Mouse (Mus musculus): ENCODE data around the gene Timp2. TPM values are rescaled to one million over a fixed set of nuclear protein-coding genes. Genes with fewer than 3 reads are reported as not detected.

Gene Timp2
- polyA plus RNA-seq, 1 experiment from 2014 or later = 36.0 TPM

DNA sequence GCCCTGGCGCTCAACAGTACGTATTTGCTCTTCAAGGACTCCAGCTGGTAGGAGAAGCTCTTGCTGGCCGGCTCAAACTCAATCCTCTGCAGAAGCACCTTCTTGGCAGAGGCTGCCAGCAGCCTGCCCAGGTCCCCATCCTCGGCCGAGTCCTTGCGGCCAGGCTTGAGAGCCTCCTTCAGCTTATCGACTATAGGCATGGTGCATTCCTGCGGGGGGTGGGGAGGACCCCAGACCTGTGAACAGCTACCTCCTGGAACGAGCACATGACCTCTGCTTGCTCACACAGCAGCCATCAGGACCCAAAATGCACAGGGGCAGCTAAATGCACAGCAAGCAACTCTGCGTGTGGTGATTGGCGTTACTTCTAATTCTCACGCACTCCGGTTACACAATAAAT lies 69.7 kb downstream of the Timp2 start:
- no peak overlapping the region for H3K4me3 ChIP-seq
- no peak overlapping the region for H3K9ac ChIP-seq
- H3K27me3 ChIP-seq = no peaks in the 10 kb centered on the region
- ATAC-seq = no peak
- no peaks in the 10 kb centered on the region for H3K9me3 ChIP-seq (replicated peaks)
- 91% methylated on average over 13 of the region's 13 CpGs for WGBS
- no peak overlapping the region for H3K27ac ChIP-seq
- no peak overlapping the region for H3K4me2 ChIP-seq
- peaks cover 16% of the 10 kb centered on the region for H3K4me1 ChIP-seq
- H3K36me3 ChIP-seq (ENCODE audit: poor library complexity, severe bottlenecking) = peaks cover 68% of the 10 kb centered on the region

DNA sequence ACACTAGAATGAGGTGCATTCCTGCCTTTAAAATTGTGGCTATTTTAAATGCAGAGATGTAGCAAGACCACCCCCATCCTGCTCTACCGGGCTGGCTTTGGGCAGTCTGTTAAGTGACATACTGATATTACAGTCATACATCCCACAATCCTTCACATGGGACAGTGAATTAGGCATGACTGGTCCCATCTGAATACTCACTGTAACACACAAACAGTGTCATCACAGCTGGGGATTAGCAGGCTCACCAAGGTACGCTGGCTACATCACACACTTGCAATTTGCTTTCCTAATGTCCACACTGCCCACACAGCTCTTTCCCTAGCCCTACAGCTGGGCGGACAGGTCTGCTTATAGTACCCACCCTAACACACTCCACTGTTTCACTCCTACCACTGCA lies 75.3 kb downstream of the Timp2 start:
- WGBS = 95% methylated on average over 3 of the region's 3 CpGs
- no peak overlapping the region for H3K27ac ChIP-seq
- no peak overlapping the region for H3K4me2 ChIP-seq
- no peak for ATAC-seq
- H3K9ac ChIP-seq = no peak overlapping the region
- no peaks in the 10 kb centered on the region for H3K27me3 ChIP-seq
- no peaks in the 10 kb centered on the region for H3K9me3 ChIP-seq (replicated peaks)
- peaks cover 99% of the 10 kb centered on the region for H3K36me3 ChIP-seq (ENCODE audit: poor library complexity, severe bottlenecking)
- no peaks in the 10 kb centered on the region for H3K4me1 ChIP-seq
- no peak overlapping the region for H3K4me3 ChIP-seq

DNA sequence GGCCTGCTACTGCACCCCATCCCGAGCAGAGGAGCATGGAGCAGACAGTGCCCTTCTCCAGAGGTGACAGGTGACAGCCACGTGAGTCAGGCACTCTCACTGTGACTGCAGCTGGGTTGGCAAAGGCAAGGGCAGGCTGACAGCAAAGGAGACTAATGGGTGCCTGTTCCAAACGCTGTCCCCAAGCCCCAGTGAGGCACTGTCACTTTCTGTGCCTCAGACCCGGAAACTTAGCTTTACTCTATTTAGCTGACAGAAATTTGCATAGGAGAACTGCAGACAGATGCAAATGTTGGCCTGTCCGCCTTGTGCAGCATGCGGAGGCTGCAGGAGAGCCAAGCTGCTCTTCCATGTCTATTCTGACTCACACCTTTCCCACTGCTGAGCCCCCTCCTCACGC lies 79.2 kb downstream of the Timp2 start:
- no peak overlapping the region for H3K4me3 ChIP-seq
- no peaks in the 10 kb centered on the region for H3K27me3 ChIP-seq
- no peaks in the 10 kb centered on the region for H3K9me3 ChIP-seq (replicated peaks)
- peaks cover 99% of the 10 kb centered on the region for H3K36me3 ChIP-seq (ENCODE audit: poor library complexity, severe bottlenecking)
- H3K4me2 ChIP-seq = no peak overlapping the region
- ATAC-seq = no peak
- no peak overlapping the region for H3K27ac ChIP-seq
- no peaks in the 10 kb centered on the region for H3K4me1 ChIP-seq
- WGBS = 89% methylated on average over 7 of the region's 7 CpGs
- no peak overlapping the region for H3K9ac ChIP-seq

DNA sequence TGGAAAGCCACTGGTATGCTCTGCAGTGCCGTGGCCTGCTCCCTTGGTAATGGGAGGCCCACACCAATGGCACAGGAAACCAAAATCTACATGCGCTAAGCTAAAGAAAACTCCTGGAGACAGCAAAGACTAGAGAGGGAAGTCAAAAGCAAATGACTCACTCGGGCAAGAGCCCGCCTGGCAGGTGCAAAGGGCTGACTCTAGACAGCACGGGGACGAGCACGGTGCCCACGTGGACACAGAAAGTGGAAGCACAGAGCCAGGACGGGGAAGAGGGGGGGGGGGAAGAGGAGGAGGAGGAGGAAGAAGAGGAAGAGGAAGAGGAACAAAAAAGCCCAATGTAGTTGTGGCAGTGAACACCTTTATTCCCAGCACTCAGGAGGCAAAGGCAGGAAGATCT lies 80.4 kb downstream of the Timp2 start:
- WGBS = 96% methylated on average over 9 of the region's 9 CpGs
- H3K9ac ChIP-seq = no peak overlapping the region
- ATAC-seq = no peak
- H3K4me1 ChIP-seq = no peaks in the 10 kb centered on the region
- no peaks in the 10 kb centered on the region for H3K9me3 ChIP-seq (replicated peaks)
- peaks cover 98% of the 10 kb centered on the region for H3K36me3 ChIP-seq (ENCODE audit: poor library complexity, severe bottlenecking)
- H3K27me3 ChIP-seq = no peaks in the 10 kb centered on the region
- no peak overlapping the region for H3K4me3 ChIP-seq
- no peak overlapping the region for H3K4me2 ChIP-seq
- no peak overlapping the region for H3K27ac ChIP-seq

DNA sequence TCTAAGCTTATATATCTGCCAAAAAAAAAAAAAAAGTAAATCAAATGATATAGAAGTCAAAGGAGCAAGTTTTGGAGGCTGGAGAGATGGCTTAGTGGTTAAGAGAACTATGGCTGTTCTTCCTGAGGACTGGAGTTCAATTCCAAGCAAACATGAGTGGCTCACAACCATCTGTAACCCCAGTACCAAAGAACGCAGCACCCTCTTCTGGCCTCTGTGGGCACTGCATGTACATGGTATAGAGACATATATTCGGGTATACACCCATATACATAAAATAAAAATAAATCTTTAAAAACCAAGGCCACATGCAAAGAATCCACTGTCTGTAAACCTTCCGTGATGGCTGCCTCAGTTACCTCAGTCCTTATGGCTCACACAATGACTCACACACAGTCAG lies 85.7 kb downstream of the Timp2 start:
- H3K36me3 ChIP-seq (ENCODE audit: poor library complexity, severe bottlenecking) = peaks cover 96% of the 10 kb centered on the region
- ATAC-seq = no peak
- H3K9ac ChIP-seq = no peak overlapping the region
- H3K27ac ChIP-seq = no peak overlapping the region
- no peak overlapping the region for H3K4me2 ChIP-seq
- H3K4me3 ChIP-seq = no peak overlapping the region
- WGBS = 95% methylated on average over 3 of the region's 3 CpGs
- no peaks in the 10 kb centered on the region for H3K9me3 ChIP-seq (replicated peaks)
- H3K27me3 ChIP-seq = no peaks in the 10 kb centered on the region
- no peaks in the 10 kb centered on the region for H3K4me1 ChIP-seq

DNA sequence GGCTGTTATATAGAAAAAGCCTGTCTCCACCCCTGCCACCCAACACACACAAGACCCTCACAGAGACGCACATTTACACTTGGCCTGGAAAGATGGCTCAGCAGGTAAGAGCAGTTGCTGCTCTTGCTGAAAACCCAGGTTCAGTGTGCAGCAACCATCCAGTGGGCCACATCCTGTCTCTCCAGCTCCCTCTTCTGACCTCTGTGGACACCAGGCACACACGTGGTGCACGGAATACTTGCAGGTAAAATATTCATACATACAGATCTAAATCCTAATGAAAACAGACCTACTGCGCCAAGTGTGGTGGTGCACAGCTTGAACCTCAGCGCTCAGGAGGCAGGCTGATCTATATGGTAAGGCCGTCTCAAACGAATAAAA lies 88.9 kb downstream of the Timp2 start:
- H3K9me3 ChIP-seq (replicated peaks) = no peaks in the 10 kb centered on the region
- no peak overlapping the region for H3K9ac ChIP-seq
- H3K4me3 ChIP-seq = no peak overlapping the region
- no peak overlapping the region for H3K27ac ChIP-seq
- WGBS = 95% methylated on average over 7 of the region's 7 CpGs
- H3K4me2 ChIP-seq = no peak overlapping the region
- peaks cover 96% of the 10 kb centered on the region for H3K36me3 ChIP-seq (ENCODE audit: poor library complexity, severe bottlenecking)
- H3K27me3 ChIP-seq = no peaks in the 10 kb centered on the region
- ATAC-seq = no peak
- H3K4me1 ChIP-seq = no peaks in the 10 kb centered on the region

DNA sequence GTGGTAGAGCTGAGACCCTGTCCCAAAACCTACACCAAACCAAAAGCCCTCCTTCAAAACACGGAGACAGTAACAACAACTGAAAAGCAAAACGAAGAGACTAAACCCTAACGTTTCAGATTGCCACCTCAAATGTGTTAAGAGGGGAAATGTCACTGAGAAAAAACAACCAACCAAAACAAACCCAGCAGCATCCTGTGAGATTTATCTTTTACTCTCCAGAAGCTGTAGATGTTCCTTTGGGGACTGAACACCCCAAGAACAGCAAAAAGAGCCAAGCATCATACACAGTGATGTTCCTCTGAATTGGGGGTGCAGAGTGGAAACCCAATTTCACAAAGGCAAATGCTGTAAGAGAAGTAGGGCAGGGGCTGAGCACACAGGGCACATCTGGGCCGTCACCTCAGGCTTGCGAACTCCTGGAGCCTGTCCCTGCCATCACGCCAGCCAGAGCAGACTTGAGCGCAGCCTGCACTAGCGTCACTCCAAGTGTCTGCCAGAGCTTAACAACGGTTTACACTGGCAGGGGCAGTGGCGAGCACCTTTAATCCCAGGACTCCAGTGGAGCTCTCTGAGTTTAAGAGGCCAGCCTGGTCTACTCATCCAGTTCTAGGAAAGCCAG lies 89.4 kb downstream of the Timp2 start:
- Histone ChIP-seq H3K36me3 (ENCODE audit: poor library complexity, severe bottlenecking) (peaks cover 96% of the 10 kb centered on the region), H3K9me3 (replicated peaks) (no peaks in the 10 kb centered on the region), H3K4me3 (no peak overlapping the region), H3K27ac (no peak overlapping the region), H3K4me1 (no peaks in the 10 kb centered on the region), H3K4me2 (no peak overlapping the region), H3K9ac (no peak overlapping the region), H3K27me3 (no peaks in the 10 kb centered on the region)
- ATAC-seq = no peak
- 90% methylated on average over 10 of the region's 10 CpGs for WGBS

DNA sequence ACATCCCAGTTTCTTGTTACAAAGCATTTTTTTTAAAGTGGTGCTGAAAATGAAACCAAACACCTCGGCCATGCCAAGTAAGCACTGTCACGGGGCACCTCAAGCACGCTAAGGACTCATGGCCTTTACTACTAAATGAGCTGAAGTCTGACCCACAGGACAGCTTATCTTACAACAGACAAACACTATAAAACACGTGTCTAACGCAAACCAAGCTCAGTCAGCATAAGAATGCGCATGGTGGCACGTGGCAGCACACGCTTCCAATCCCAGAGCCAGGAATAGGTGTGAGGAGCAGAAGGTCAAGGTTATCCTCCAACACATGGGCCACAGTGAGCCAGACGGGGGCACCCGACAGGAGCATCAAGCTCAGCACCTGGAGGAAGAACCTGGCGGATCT lies 89.9 kb downstream of the Timp2 start:
- Histone ChIP-seq H3K4me3 (no peak overlapping the region), H3K4me1 (no peaks in the 10 kb centered on the region), H3K9me3 (replicated peaks) (no peaks in the 10 kb centered on the region), H3K36me3 (ENCODE audit: poor library complexity, severe bottlenecking) (peaks cover 98% of the 10 kb centered on the region), H3K27me3 (no peaks in the 10 kb centered on the region), H3K4me2 (no peak overlapping the region), H3K9ac (no peak overlapping the region), H3K27ac (no peak overlapping the region)
- ATAC-seq = no peak
- WGBS = 93% methylated on average over 11 of the region's 11 CpGs

DNA sequence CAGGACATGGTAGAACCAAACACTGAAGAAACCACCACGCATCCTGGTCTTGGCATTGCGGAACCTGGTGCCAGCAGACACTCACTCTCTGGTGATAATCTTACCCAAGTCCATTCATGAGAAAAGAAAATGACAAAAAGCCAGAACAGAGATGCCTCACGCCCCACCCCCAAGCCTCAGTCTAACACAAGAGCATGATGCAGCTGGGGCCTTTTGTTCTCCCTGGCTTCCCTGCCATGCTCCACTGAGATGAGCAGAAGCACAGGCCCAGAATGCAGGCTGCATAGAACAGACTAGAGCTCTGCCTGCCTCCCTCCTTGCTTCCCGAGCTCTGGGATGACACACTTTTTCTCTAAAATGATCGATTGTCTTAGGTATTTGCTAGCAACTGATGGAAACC lies 92.4 kb downstream of the Timp2 start:
- whole genome bisulfite sequencing = 91% methylated on average over 5 of the region's 5 CpGs
- peaks cover 100% of the 10 kb centered on the region for H3K36me3 ChIP-seq (ENCODE audit: poor library complexity, severe bottlenecking)
- H3K4me1 ChIP-seq = no peaks in the 10 kb centered on the region
- no peak overlapping the region for H3K4me2 ChIP-seq
- H3K4me3 ChIP-seq = no peak overlapping the region
- H3K9me3 ChIP-seq (replicated peaks) = no peaks in the 10 kb centered on the region
- no peak overlapping the region for H3K9ac ChIP-seq
- no peak for ATAC-seq
- H3K27ac ChIP-seq = peak overlapping the region; percentile 31; the same call in 1 of the 2 replicates
- H3K27me3 ChIP-seq = no peaks in the 10 kb centered on the region

DNA sequence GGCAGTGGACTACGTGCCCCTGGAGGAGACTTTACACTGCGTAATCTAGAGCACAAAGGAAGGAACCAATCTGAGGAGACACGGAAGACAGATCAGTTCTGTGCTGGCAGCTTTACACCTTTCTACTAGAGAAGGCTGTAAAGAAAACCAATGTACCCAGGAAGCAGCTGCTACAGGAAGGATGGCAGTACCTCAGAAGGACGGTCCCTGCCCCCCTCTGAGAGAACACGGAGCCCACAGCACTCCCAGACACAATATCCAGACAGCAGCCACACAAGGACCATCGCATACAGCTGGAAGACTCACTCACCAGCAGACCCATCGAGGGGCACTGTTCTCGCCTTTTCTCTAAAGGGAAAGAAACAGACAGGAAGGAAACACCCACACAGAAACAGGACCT lies 95.5 kb downstream of the Timp2 start:
- no peak overlapping the region for H3K4me2 ChIP-seq
- ATAC-seq = no peak
- no peak overlapping the region for H3K4me3 ChIP-seq
- no peaks in the 10 kb centered on the region for H3K27me3 ChIP-seq
- H3K27ac ChIP-seq = no peak overlapping the region
- H3K4me1 ChIP-seq = peaks cover under 1% of the 10 kb centered on the region; the same call in 1 of the 2 replicates
- no peaks in the 10 kb centered on the region for H3K9me3 ChIP-seq (replicated peaks)
- WGBS = 89% methylated on average over 8 of the region's 8 CpGs
- H3K9ac ChIP-seq = no peak overlapping the region
- peaks cover 91% of the 10 kb centered on the region for H3K36me3 ChIP-seq (ENCODE audit: poor library complexity, severe bottlenecking)

DNA sequence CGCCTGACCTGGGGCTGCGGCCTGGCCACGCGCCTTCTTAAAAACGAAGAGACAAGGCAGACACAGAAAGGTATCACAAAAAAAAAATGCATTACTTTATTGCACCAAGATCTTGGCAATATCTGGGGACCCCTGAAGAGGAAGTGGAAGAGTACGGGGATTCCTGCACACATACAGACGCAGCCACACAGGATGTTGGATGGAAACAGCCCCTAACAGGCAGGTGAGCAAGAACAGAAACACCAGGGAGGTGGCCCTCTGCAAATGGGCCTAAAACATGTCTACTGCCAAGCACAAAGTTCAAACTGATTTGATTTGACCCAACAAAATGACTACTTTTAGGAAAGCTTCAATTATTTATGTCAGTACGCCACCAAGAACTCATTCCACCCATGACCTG lies 96.0 kb downstream of the Timp2 start:
- H3K27ac ChIP-seq = no peak overlapping the region
- WGBS = 97% methylated on average over 8 of the region's 8 CpGs
- peaks cover 86% of the 10 kb centered on the region for H3K36me3 ChIP-seq (ENCODE audit: poor library complexity, severe bottlenecking)
- H3K4me3 ChIP-seq = no peak overlapping the region
- H3K27me3 ChIP-seq = no peaks in the 10 kb centered on the region
- H3K4me1 ChIP-seq = peaks cover 6% of the 10 kb centered on the region
- ATAC-seq = no peak
- H3K4me2 ChIP-seq = no peak overlapping the region
- H3K9ac ChIP-seq = no peak overlapping the region
- no peaks in the 10 kb centered on the region for H3K9me3 ChIP-seq (replicated peaks)

DNA sequence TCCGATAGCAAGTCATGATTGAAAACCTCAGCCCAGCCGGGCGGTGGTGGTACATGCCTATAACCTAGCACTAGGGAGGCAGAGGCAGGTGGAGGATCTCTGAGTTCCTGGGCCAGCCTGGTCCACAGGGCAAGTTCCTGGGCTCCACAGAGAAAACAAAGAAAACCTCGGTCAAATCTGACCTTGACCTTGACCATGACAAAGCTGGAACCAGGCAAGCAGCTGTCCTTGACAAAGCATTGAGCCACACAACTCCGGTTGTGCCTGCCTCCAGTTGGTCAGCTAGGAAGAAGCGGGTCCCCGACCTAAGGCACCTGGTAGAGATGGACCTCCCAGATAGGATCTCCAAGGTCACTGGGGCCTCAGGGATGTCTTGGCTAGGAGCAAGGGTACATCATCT lies 99.2 kb downstream of the Timp2 start:
- Histone ChIP-seq H3K27ac (no peak overlapping the region), H3K4me2 (no peak overlapping the region), H3K36me3 (ENCODE audit: poor library complexity, severe bottlenecking) (peaks cover 54% of the 10 kb centered on the region), H3K4me3 (no peak overlapping the region), H3K4me1 (peaks cover 18% of the 10 kb centered on the region), H3K9me3 (replicated peaks) (no peaks in the 10 kb centered on the region), H3K27me3 (no peaks in the 10 kb centered on the region), H3K9ac (no peak overlapping the region)
- WGBS = 95% methylated on average over 7 of the region's 7 CpGs
- ATAC-seq = no peak
